Mouse (Mus musculus) erythroid progenitor cell, adult 5-6 weeks (primary cell): ENCODE measurements around the gene Frrs1. TPM values are rescaled to one million over a fixed set of nuclear protein-coding genes. Genes with fewer than 3 reads are reported as not detected.
"Not testable (repeated sequence)": the region's sequence is repeated elsewhere in the genome, so short reads cannot be mapped to it uniquely, and the experiment has no call there.

ENCODE experiments used
- ATAC-seq: replicated peaks from 2 replicates; pipeline ENCODE4 v1.8.0; 2016; ENCODE audit warnings: moderate number of reproducible peaks, mild to moderate bottlenecking, moderate TSS enrichment, inconsistent platforms; ENCODE audit not compliant: poor library complexity, low FRiP score, severe bottlenecking
- total RNA-seq, 2 experiments: library from RNA; stranded (forward) in 1 of 2; stranded (reverse) in 1 of 2; fragments of 150-400 nt in 1 of 2; fragments of 186-747, 209-891 nt in 1 of 2; gene quantifications; 2 replicates each; pipeline versions ENCODE4 v1.2.3 to v1.2.4; 2015 to 2017; ENCODE audit warnings: low replicate concordance in 2 of 2

Frrs1 gene
- total RNA-seq (2015; ENCODE audit: low replicate concordance) (15.9 and 23.5 TPM in 2 replicates), total RNA-seq (2017; ENCODE audit: low replicate concordance) (9.6 and 16.8 TPM in 2 replicates)

GRCm38 (mm10) chr3:116858941-116859685, at the start of gene Frrs1:
Frrs1 (plus strand) TSS chr3:116859464.
- peak; percentile 77 for ATAC-seq

DNA sequence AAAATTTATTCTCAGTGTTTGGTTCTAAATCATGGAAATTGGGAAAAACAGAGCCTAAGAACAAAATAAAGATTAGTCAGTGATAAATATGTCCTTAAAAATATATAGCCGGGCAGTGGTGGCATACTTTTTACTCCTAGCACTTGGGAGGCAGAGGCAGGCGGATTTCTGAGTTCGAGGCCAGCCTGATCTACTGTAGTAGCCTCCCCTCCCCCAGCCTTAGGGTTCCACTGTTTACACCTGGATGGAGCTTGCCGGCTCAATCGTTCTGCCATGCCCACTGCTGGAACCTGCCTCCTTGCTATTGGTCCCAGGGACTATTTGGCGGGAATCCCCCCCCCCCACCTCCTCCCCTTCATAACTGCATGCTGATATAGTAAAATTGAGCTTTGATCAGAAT, 48.9 kb upstream of the Frrs1 start:
- not testable (repeated sequence) for ATAC-seq

GRCm38 (mm10) chr3:116812946-116813345, 46.3 kb upstream of the Frrs1 start:
- no peak for ATAC-seq

- no peak for ATAC-seq
Measured at GRCm38 (mm10) chr3:116815305-116815797, 43.9 kb upstream of the Frrs1 start.

DNA sequence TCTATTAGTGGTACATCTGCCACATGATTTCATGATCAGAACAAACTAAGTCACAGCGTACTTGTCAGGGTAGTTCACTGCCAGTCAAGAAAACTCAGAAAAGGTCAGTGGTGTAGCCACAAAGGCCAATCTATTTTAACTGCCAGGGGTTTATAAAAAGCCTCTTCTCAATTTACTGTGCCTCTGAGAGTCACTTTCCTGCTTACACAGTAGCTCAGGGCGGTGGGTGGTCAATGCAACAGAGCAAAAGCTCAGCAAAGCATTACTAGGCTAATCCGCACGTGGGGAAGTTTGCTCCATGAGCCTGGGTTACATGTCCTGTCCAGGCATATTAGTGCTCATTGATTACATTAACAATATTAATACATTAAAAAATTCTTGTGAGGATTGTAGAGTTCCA, 43.3 kb upstream of the Frrs1 start:
- no peak for ATAC-seq

- ATAC-seq: no peak
Measured at GRCm38 (mm10) chr3:116816674-116817215, 42.5 kb upstream of the Frrs1 start.

DNA sequence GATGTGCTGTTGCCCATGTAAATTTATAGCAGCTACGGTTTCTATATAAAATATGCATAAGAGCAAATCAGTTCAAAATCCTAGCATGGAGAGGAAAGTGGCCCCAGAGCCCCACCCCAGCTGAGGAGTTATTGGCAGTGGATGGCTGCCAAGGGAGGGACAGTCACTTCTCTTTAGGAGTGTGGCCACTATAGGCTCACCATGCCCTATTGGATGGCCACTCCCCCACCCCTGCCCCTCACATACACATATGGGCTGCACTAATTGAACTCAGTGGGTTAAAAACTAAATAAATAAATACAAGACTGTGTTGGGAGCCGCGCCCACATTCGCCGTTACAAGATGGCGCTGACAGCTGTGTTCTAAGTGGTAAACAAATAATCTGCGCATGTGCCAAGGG, 42.0 kb upstream of the Frrs1 start:
- no peak for ATAC-seq

- no peak for ATAC-seq
Measured at GRCm38 (mm10) chr3:116826471-116827215, 32.6 kb upstream of the Frrs1 start.

DNA sequence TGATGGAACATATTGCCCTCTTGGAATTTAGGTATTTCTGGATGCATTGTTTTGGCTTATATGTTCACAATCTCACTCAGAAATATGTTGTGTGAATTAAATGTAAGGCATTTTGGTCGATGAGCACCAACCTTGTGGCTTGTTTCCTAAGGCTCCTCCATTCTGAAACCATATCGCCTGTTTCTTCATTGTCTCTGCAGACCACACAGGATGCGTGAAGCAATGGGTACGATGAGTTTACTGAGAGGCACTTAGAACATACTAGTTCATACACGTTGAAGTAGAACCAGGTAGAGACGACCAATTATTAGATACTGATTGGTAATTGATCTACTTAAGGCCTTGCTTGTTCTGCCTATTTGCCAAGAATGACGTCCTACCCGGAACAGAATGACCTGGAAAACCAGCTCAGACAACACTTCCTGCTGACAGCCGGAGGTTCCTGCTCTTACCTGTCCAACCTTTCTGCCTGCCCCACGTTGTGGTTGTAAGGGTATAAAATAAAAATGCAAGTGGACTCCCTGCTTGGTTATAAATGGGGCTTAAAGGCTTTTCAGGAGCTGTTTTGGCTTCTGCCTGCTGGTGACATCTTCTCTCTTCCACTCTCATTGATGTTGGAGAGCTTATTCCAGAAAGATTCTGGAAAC, 29.9 kb upstream of the Frrs1 start:
- no peak for ATAC-seq

DNA sequence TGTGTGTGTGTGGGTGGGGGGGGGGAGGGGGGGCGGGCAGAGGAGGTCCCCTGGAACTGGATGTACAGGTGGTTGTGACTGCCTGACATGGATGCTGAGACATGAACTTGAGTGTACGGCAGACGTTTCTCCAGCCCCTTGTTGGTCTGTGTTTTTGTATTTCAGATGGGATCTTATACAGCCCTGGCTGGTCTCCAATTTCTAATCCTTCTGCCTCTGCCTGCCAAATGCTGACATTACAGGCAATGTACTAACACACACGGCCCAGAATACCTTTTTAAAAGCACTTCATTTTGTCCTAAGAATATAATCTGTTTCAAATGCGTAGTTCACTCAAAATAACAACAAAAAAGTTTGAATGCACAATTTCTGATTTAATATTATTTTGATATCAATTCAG, 27.9 kb upstream of the Frrs1 start:
- ATAC-seq: no peak

DNA sequence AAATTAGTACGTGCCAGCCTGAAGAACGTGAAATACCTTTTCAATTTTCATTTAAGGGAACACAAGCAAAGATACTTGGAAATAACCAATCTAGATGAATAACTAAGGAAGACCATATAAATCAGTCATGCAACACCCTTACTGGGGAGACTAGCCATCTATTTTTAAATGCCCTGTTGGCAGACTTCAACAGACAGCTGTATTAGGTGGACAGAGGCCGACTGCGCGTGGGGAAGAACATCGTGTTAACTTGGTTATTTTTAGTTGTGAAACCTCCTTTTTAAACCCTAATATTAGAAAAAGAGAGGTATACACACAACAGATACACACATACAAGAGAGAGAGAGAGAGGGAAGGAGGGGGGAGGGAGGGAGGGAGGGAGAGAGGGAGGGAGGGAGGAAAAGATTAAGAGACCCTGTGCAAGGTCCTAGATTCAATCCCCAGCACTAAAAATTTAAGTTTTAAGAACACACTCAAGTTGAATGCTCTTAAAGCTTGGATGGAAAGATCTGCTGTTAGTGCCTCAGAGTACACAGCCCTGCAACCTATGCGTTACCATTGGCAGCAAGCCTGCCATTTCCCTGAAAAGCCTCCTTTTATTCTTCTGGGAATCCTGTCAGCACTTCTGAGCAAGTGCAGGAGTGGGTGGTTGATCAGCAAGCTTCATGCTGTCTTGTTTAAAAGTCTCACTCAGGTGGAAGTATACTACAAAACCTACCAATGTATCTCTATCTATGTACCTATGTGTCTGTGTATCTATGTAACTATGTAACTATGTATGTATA, 26.5 kb upstream of the Frrs1 start:
- ATAC-seq: no peak

DNA sequence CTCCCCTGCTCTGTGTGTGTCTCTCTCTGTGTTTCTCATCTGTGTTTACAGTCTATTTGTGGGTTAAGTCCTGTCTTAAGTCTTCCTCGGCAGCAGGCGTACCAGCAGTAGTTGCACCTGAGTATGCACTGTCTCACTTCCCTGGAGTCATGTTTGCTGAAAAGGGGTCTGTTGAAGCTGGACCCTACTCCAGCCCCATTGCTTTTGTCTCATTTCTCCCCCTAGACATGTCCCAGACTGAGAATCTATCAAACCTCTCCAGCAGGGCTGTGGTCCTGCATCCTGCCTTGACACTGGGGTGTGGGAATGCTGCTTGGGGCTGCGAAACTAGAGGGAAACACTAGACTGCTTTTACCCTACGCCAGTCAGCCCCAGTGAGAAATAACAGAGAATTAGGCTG, 25.8 kb upstream of the Frrs1 start:
- ATAC-seq: no peak

DNA sequence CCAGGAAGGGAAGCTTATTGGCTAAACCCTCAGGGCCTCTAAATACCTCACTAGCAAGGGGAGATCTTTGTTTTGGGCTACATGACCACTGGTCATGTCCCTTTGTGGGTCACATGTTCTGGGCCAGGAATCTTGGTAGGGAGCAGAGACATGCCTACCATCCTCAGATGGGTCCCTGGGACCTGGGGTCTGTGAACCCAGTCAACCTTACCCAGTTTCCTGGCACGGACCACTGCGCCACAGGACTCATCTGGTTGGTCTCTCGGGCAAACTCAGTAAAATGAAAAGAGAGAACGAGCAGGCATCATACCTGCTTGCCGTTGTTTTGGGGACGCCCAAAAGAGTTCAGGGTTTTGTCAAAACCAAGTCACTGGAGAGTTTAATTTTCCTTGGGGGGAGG, 25.0 kb upstream of the Frrs1 start:
- no peak for ATAC-seq

- no peak for ATAC-seq
Measured at GRCm38 (mm10) chr3:116835350-116835749, 23.9 kb upstream of the Frrs1 start.

GRCm38 (mm10) chr3:116835770-116836680, 23.2 kb upstream of the Frrs1 start:
- ATAC-seq: peak; percentile 83

GRCm38 (mm10) chr3:116836681-116837475, 22.4 kb upstream of the Frrs1 start:
- ATAC-seq: no peak

DNA sequence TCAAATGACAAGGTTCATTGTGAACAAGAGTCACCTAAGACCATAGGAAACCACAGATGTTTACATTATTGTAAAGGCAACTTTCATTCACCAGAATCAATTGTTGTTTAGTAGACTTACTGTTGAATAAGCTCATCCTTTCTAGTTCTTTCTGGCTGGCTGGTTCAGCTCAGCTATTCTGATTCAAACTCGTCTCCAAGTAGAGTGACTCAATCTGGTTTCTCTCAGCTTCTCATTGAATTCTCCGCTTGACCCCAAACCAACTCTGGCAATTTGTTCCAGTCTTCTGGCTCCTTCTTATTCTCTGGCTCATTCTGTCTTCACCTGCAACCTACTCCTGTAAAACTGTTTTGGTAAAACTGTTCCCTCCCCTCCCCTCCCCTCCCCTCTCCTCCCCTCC, 18.0 kb upstream of the Frrs1 start:
- no peak for ATAC-seq
